Mouse (Mus musculus): ENCODE data around the gene Pip5k1b. TPM values are rescaled to one million over a fixed set of nuclear protein-coding genes. Genes with fewer than 3 reads are reported as not detected.

The Pip5k1b gene
- polyA plus RNA-seq, 1 experiment from 2014 or later: 1.6 TPM

DNA sequence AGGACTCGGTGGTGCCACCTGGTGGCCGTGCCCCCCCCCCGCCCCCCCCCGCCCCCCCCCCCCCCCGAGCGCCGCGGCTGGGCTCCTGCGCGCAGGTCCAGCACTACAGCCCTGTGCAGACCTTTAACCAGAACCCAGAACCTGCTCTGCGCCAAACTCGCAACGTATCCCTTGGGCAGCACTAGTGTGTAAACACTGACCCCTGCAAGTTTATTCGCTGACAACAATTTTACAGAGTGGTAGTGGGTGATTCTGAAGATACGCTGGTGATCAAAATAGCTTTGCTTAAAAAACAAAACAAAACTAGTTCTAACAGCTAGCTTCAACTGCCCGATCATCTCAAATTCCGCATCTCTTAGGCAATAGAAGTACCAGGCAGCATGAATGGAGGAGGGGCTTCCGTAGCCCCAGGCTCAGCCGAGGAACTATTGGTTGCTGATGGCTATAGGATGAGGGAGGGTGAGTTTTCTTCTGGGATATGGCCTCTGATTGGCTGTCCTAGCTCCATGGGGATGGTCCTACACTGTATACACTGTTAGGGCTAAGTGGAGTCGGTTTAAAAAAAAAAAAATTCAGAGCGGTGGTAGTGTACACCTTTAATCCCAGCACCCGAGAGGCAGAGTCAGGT lies 275.0 kb downstream of the Pip5k1b start, which contains the start of gene Fxn:
TSS of gene Fxn (minus strand) at position 5 of the 628 bp plus-strand sequence.
- DNase-seq (ENCODE audit: low spot score) (peak; percentile 91), ATAC-seq (replicated peaks; ENCODE audit: insufficient number of reproducible peaks, low FRiP score, low TSS enrichment, low read depth) (peak; percentile 98)
- Histone ChIP-seq H3K27ac (replicated peaks; ENCODE audit: low read depth, low read length) (peak within 1 kb of the TSS; percentile 88), H3K9ac (replicated peaks; ENCODE audit: low read length) (peak within 1 kb of the TSS; percentile 88), H3K36me3 (replicated peaks; ENCODE audit: control insufficient read depth, insufficient read depth, low read depth, low read length) (no peaks in the 10 kb centered on the region), H3K4me2 (ENCODE audit: low read depth, low read length) (peak within 1 kb of the TSS; percentile 58), H3K27me3 (ENCODE audit: control insufficient read depth, insufficient read depth, low read length) (no peaks in the 10 kb centered on the region), H3K4me3 (ENCODE audit: low read depth, low read length) (peak within 1 kb of the TSS; percentile 66), H3K9me3 (replicated peaks; ENCODE audit: control insufficient read depth, low read length) (no peaks in the 10 kb centered on the region), H3K4me1 (ENCODE audit: control insufficient read depth, insufficient read depth, low read length) (no peaks in the 10 kb centered on the region)
- 3% methylated on average over 14 of the region's 22 CpGs for WGBS

DNA sequence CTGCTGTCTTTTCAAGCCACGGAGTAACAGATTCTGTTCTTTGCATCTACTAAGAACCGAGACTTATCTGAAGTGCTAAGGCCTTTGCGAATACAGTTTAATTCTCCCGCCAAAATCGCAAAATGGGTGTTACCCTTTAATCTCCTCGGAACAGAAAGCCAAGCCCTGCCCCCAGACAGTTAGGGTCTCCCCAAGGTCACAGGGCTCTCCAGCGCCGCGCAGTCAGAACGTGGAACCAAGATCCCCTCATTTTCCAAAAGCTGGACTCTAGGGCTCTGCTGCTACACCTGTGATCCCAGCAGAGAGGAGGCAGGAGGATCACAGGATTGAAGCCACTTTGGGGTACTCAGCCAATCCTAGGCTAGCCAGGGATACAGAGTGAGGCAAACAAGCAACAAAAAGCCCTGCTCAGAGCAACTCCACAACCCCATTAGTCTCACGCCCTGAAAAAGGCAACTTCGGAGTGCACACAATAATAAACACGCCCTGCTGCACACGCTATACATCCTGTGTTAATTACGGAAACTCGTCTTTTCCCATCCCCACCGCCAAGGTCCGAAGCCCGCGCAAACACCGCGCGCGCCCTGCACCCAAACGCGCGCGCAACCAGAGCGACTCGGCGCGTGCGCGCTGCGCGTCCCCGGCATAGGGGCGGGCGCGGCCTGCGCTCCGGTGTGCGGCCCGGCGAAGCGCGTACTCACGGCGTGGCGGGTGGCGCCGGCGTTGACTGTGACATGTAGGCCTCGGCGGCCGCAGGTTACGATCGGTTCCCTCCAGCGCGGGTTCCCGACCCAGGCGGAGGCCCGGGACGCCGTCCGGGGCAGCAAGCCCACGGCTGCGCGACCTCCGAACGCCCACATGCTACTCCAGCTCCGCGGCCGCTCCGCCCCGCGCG lies 275.7 kb downstream of the Pip5k1b start:
- WGBS: under 1% methylated on average over 70 of the region's 78 CpGs
- H3K4me3 ChIP-seq (ENCODE audit: low read depth, low read length): peak overlapping the region; percentile 66
- peak; percentile 32 for ATAC-seq (replicated peaks; ENCODE audit: insufficient number of reproducible peaks, low FRiP score, low TSS enrichment, low read depth)

DNA sequence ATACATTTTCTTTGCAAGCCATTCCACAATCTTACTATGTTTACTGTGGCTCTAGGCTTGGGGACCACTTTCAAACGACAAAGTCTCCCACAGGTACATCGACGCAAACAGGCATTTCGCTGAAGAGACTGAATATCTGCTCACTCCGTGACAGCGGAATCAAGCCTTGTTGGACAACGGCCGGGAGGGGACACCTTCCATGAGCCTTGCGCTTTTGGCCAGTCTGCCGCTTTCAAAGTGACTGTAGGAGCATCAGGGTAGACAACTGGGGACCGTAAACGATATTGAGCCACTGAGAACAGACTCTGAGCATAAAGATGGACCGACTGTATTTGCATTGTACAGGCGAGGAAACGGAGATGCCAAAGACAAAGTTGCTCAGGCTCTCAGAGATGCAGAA lies 276.8 kb downstream of the Pip5k1b start:
- H3K9ac ChIP-seq (replicated peaks; ENCODE audit: low read length): no peak overlapping the region; the same call in 1 of the 2 replicates
- H3K4me3 ChIP-seq (ENCODE audit: low read depth, low read length): no peak overlapping the region; the same call in 1 of the 2 replicates
- H3K27ac ChIP-seq (replicated peaks; ENCODE audit: low read depth, low read length): no peak overlapping the region
- DNase-seq (ENCODE audit: low spot score): no peak
- 90% methylated on average over 15 of the region's 15 CpGs for WGBS
- H3K4me2 ChIP-seq (ENCODE audit: low read depth, low read length): 0 out of 2 replicates have a peak overlapping the region, but pooled peaks have one; percentile 58
- H3K4me1 ChIP-seq (ENCODE audit: control insufficient read depth, insufficient read depth, low read length): no peaks in the 10 kb centered on the region
- H3K27me3 ChIP-seq (ENCODE audit: control insufficient read depth, insufficient read depth, low read length): no peaks in the 10 kb centered on the region
- no peak for ATAC-seq (replicated peaks; ENCODE audit: insufficient number of reproducible peaks, low FRiP score, low TSS enrichment, low read depth)
- no peaks in the 10 kb centered on the region for H3K36me3 ChIP-seq (replicated peaks; ENCODE audit: control insufficient read depth, insufficient read depth, low read depth, low read length)
- no peaks in the 10 kb centered on the region for H3K9me3 ChIP-seq (replicated peaks; ENCODE audit: control insufficient read depth, low read length)

More for the DNA sequence above, 275.7 kb downstream of the Pip5k1b start:
- Histone ChIP-seq H3K27ac (replicated peaks; ENCODE audit: low read depth, low read length) (peak overlapping the region; percentile 88), H3K4me1 (ENCODE audit: control insufficient read depth, insufficient read depth, low read length) (no peaks in the 10 kb centered on the region), H3K27me3 (ENCODE audit: control insufficient read depth, insufficient read depth, low read length) (no peaks in the 10 kb centered on the region), H3K4me2 (ENCODE audit: low read depth, low read length) (peak overlapping the region; percentile 58), H3K9me3 (replicated peaks; ENCODE audit: control insufficient read depth, low read length) (no peaks in the 10 kb centered on the region), H3K9ac (replicated peaks; ENCODE audit: low read length) (peak overlapping the region; percentile 88), H3K36me3 (replicated peaks; ENCODE audit: control insufficient read depth, insufficient read depth, low read depth, low read length) (no peaks in the 10 kb centered on the region)
- peak; percentile 90 for DNase-seq (ENCODE audit: low spot score)

DNA sequence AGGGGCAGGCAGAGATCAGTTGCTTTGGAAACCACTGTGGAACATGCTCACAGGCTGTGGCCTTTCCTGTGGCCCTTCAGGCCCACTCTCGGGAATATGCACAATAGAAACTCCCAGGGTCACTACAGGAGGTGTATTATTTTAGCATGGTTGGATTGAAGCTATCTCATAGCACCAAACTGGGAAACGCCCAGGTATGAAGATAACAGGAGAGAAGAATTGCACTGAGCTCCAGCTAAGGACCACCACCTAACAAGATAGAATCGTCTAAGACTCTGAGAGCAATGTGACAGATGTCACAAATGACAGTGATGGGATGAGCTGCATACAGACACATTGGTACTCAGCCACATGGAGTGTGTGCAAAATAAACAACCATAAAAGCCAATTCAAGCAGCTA lies 281.4 kb downstream of the Pip5k1b start:
- H3K27me3 ChIP-seq (ENCODE audit: control insufficient read depth, insufficient read depth, low read length): no peaks in the 10 kb centered on the region
- H3K27ac ChIP-seq (replicated peaks; ENCODE audit: low read depth, low read length): no peak overlapping the region
- H3K9ac ChIP-seq (replicated peaks; ENCODE audit: low read length): no peak overlapping the region
- H3K9me3 ChIP-seq (replicated peaks; ENCODE audit: control insufficient read depth, low read length): no peaks in the 10 kb centered on the region
- no peak for DNase-seq (ENCODE audit: low spot score)
- no peak overlapping the region for H3K4me2 ChIP-seq (ENCODE audit: low read depth, low read length)
- no peaks in the 10 kb centered on the region; the same call in 1 of the 2 replicates for H3K36me3 ChIP-seq (replicated peaks; ENCODE audit: control insufficient read depth, insufficient read depth, low read depth, low read length)
- no peaks in the 10 kb centered on the region for H3K4me1 ChIP-seq (ENCODE audit: control insufficient read depth, insufficient read depth, low read length)
- ATAC-seq (replicated peaks; ENCODE audit: insufficient number of reproducible peaks, low FRiP score, low TSS enrichment, low read depth): no peak
- WGBS: 80% methylated on average over 3 of the region's 3 CpGs
- H3K4me3 ChIP-seq (ENCODE audit: low read depth, low read length): no peak overlapping the region

DNA sequence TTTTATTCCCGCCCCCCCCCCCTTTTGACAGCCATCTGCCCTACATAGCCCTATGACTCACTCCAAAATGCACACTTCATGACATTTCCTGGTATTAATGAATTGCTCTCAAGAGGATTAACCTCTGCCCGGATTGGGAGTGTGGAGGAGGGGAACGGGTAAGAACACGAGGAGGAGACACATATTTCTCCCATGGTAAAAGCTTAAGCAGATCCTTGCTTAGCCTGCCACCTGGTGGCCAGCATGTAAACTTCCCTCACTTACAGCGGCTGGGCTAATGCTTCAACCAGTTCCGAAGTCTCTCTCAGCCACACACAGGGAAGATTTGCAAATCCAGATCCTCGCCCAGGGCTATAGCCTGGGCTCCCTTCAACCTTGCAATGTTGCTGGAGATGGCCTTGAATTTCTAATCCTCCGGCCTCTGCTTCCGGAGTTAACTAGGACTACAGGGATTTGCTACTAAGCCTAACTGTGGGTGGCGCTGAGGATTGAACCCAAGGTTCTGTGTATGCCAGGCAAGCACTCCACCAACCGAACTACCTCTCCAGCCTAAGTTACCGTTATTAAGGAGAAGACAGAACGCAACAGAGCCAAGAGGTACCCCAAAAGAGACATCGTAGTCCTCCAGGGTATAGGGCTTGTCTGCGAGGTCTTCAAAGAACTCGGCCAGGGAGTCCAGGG lies 283.8 kb downstream of the Pip5k1b start:
- Histone ChIP-seq H3K4me2 (ENCODE audit: low read depth, low read length) (no peak overlapping the region), H3K27me3 (ENCODE audit: control insufficient read depth, insufficient read depth, low read length) (no peaks in the 10 kb centered on the region), H3K27ac (replicated peaks; ENCODE audit: low read depth, low read length) (no peak overlapping the region), H3K9me3 (replicated peaks; ENCODE audit: control insufficient read depth, low read length) (no peaks in the 10 kb centered on the region), H3K4me1 (ENCODE audit: control insufficient read depth, insufficient read depth, low read length) (no peaks in the 10 kb centered on the region), H3K4me3 (ENCODE audit: low read depth, low read length) (no peak overlapping the region), H3K36me3 (replicated peaks; ENCODE audit: control insufficient read depth, insufficient read depth, low read depth, low read length) (no peaks in the 10 kb centered on the region; the same call in 1 of the 2 replicates), H3K9ac (replicated peaks; ENCODE audit: low read length) (no peak overlapping the region)
- DNase-seq (ENCODE audit: low spot score) (peak; percentile 88), ATAC-seq (replicated peaks; ENCODE audit: insufficient number of reproducible peaks, low FRiP score, low TSS enrichment, low read depth) (peak; percentile 83)
- WGBS: 39% methylated on average over 16 of the region's 16 CpGs

DNA sequence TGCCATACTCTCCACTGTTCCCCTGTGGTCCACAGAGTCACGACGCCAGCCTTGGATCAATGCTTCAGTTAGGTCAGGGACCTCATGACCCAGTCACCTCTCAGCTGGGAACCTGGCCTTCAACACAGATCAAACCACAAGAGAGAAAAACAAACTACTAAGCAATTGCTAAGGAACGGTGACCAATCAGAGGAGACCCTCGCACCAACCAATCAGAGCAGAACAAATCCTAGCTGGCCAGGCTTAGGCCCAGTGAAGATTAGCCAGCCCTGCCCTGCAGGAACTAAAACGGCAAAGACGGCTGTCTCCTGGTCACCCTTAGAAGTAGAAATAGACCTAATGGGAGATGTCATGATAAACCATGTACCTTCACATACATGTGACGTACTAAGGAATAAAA lies 284.3 kb downstream of the Pip5k1b start:
- 43% methylated on average over 7 of the region's 7 CpGs for WGBS
- Histone ChIP-seq H3K4me2 (ENCODE audit: low read depth, low read length) (no peak overlapping the region; the same call in 1 of the 2 replicates), H3K9ac (replicated peaks; ENCODE audit: low read length) (no peak overlapping the region), H3K27ac (replicated peaks; ENCODE audit: low read depth, low read length) (no peak overlapping the region), H3K27me3 (ENCODE audit: control insufficient read depth, insufficient read depth, low read length) (no peaks in the 10 kb centered on the region), H3K4me3 (ENCODE audit: low read depth, low read length) (no peak overlapping the region), H3K4me1 (ENCODE audit: control insufficient read depth, insufficient read depth, low read length) (no peaks in the 10 kb centered on the region), H3K9me3 (replicated peaks; ENCODE audit: control insufficient read depth, low read length) (no peaks in the 10 kb centered on the region), H3K36me3 (replicated peaks; ENCODE audit: control insufficient read depth, insufficient read depth, low read depth, low read length) (no peaks in the 10 kb centered on the region; the same call in 1 of the 2 replicates)
- DNase-seq (ENCODE audit: low spot score) (peak; percentile 21), ATAC-seq (replicated peaks; ENCODE audit: insufficient number of reproducible peaks, low FRiP score, low TSS enrichment, low read depth) (peak; percentile 16; the same call in 1 of the 2 replicates)

DNA sequence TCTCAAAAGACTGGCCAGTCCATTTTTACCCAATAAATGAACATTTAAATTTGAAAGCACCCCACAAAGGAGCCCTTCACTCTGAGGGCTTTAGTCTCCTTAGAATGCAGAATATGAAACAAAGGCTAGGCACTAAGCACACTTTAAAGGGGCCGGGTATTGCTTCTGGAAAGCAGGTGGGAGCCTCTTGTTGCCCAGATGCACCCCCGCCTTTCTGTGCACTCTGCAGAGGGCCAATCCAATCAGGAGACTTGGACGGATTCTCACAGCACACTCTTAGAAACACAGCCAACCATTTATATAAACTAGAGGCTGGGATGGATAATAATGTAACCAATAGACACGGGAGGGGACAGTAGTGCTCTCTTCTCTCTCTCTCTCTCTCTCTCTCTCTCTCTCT lies 287.1 kb downstream of the Pip5k1b start:
- H3K9me3 ChIP-seq (replicated peaks; ENCODE audit: control insufficient read depth, low read length): no peaks in the 10 kb centered on the region
- 69% methylated on average over 4 of the region's 4 CpGs for WGBS
- DNase-seq (ENCODE audit: low spot score) (peak; percentile 18), ATAC-seq (replicated peaks; ENCODE audit: insufficient number of reproducible peaks, low FRiP score, low TSS enrichment, low read depth) (no peak)
- no peak overlapping the region for H3K4me3 ChIP-seq (ENCODE audit: low read depth, low read length)
- H3K9ac ChIP-seq (replicated peaks; ENCODE audit: low read length): no peak overlapping the region
- no peaks in the 10 kb centered on the region for H3K27me3 ChIP-seq (ENCODE audit: control insufficient read depth, insufficient read depth, low read length)
- no peak overlapping the region for H3K4me2 ChIP-seq (ENCODE audit: low read depth, low read length)
- H3K4me1 ChIP-seq (ENCODE audit: control insufficient read depth, insufficient read depth, low read length): no peaks in the 10 kb centered on the region
- H3K27ac ChIP-seq (replicated peaks; ENCODE audit: low read depth, low read length): no peak overlapping the region
- H3K36me3 ChIP-seq (replicated peaks; ENCODE audit: control insufficient read depth, insufficient read depth, low read depth, low read length): no peaks in the 10 kb centered on the region; the same call in 1 of the 2 replicates

Measured in embryonic facial prominence, embryonic 11.5 days (tissue).